Mouse (Mus musculus) myocyte (in vitro differentiated cells): Measurements from ENCODE around the gene Tex26.

Experiments
- E2F4 ChIP-seq: IDR thresholded peaks from one replicate; pipeline ENCODE4 v1.6.1; 2011; ENCODE audit warnings: mild to moderate bottlenecking, control low read depth, moderate library complexity; ENCODE audit not compliant: insufficient read depth
- POLR2A ChIP-seq: IDR thresholded peaks from one replicate; pipeline ENCODE4 v1.6.1; 2011; ENCODE audit warnings: low read depth, mild to moderate bottlenecking, control low read depth, moderate library complexity; ENCODE audit not compliant: insufficient read length
- POLR2AphosphoS2 ChIP-seq: IDR thresholded peaks from one replicate; pipeline ENCODE4 v1.6.1; 2011; ENCODE audit warnings: low read depth, control low read depth; ENCODE audit not compliant: insufficient read length
- REST ChIP-seq: IDR thresholded peaks from one replicate; pipeline ENCODE4 v1.6.1; 2011; ENCODE audit warnings: mild to moderate bottlenecking, control low read depth, moderate library complexity; ENCODE audit not compliant: insufficient read depth, insufficient read length
- SRF ChIP-seq: IDR thresholded peaks from one replicate; pipeline ENCODE4 v1.6.1; 2011; ENCODE audit warnings: low read depth; ENCODE audit not compliant: control insufficient read depth, insufficient read length
- TCF3 ChIP-seq: IDR thresholded peaks from one replicate; pipeline ENCODE4 v1.6.1; 2011; ENCODE audit warnings: low read depth, control low read depth; ENCODE audit not compliant: insufficient read length

- TF ChIP-seq TCF3 (no peak), POLR2A (no peak), SRF (no peak), POLR2AphosphoS2 (no peak), REST (no peak), E2F4 (no peak)
Measured at GRCm38 (mm10) chr5:149427277-149428060, 12.0 kb upstream of the Tex26 start.
